Mouse (Mus musculus): ENCODE results near the gene Kcnmb1. TPM values are rescaled to one million over a fixed set of nuclear protein-coding genes. Genes with fewer than 3 reads are reported as not detected.

Kcnmb1 gene
- polyA plus RNA-seq (2014; fragmentation: Nextera tagmentation; extraction: Ambion mirVana): 0.10 and 0.22 TPM in 2 replicates

DNA sequence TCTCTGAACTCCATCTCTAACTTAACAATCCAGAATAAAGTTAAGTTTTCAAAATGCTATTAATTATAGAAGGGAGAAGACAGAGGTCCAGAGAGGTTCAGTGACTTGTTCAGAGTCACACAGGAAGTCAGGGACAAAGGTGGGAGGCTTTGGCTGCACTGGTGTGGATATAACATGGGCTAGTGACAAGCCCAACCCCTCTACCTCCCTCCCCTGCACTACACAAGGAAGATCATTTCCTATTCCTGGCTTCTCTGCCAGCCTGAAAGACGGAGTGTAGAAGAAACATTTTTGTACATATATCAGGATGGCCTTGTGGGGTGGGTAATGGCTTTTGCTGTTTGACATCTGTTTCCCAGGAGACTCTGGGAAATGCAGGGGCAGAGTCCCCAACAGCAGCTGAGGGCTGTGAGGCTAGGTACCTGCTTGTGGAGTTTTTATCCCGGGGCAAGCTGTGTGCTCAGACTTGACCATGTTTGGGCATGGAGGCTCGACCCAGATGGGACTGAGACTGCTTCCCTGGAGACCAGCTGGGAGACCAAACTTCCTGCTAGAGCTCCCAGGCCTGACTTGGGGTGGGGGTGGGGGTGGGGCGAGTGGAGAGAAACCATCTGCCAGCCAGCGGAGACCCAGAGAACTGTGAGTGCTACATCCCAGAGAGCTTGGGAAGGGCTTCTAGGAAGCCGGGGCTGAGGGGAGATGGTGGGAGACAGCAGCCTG, at the start of gene Kcnmb1:
TSS of gene Kcnmb1 (plus strand) at position 326 of the 720 bp plus-strand sequence.
- WGBS: 38% methylated on average over 6 of the region's 6 CpGs
- no peak within 1 kb of the TSS for H3K9ac ChIP-seq (replicated peaks; ENCODE audit: low read length)
- no peaks in the 10 kb centered on the region for H3K27me3 ChIP-seq (ENCODE audit: control insufficient read depth, insufficient read depth, low read length)
- H3K27ac ChIP-seq (replicated peaks; ENCODE audit: low read depth, low read length): no peak within 1 kb of the TSS
- H3K4me1 ChIP-seq (ENCODE audit: control insufficient read depth, insufficient read depth, low read length): no peaks in the 10 kb centered on the region
- H3K4me2 ChIP-seq (ENCODE audit: low read depth, low read length): no peak within 1 kb of the TSS
- no peaks in the 10 kb centered on the region for H3K36me3 ChIP-seq (replicated peaks; ENCODE audit: control insufficient read depth, insufficient read depth, low read depth, low read length)
- no peak within 1 kb of the TSS for H3K4me3 ChIP-seq (ENCODE audit: low read depth, low read length)
- no peaks in the 10 kb centered on the region for H3K9me3 ChIP-seq (replicated peaks; ENCODE audit: control insufficient read depth, low read length)
- ATAC-seq (replicated peaks; ENCODE audit: insufficient number of reproducible peaks, low FRiP score, low TSS enrichment, low read depth) (0 out of 2 replicates have a peak, but pooled peaks have one; percentile 36), DNase-seq (ENCODE audit: low spot score) (no peak)

DNA sequence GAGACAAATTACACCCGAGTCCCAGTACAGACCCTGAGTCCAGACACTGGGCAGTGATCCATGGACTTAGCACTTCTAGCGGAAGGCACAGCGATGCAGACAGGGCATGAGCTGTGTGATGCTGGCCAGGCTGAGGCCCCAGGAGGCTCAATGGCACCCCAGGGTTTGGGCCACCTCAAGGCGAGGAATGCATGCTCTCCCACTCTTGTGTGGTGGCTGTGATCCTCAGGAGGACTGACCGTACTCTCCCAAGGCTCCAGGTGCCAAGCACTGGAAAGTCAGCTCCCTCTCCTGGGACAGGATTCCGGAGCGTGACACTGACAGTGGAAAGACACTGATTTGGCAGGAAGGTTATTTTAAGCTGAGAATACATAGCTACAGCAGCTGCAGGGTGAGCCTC, 49.8 kb upstream of the Kcnmb1 start:
- Histone ChIP-seq H3K36me3 (replicated peaks; ENCODE audit: control insufficient read depth, insufficient read depth, low read depth, low read length) (no peaks in the 10 kb centered on the region), H3K9ac (replicated peaks; ENCODE audit: low read length) (no peak overlapping the region), H3K27ac (replicated peaks; ENCODE audit: low read depth, low read length) (no peak overlapping the region), H3K27me3 (ENCODE audit: control insufficient read depth, insufficient read depth, low read length) (no peaks in the 10 kb centered on the region), H3K4me1 (ENCODE audit: control insufficient read depth, insufficient read depth, low read length) (no peaks in the 10 kb centered on the region), H3K9me3 (replicated peaks; ENCODE audit: control insufficient read depth, low read length) (no peaks in the 10 kb centered on the region), H3K4me3 (ENCODE audit: low read depth, low read length) (no peak overlapping the region), H3K4me2 (ENCODE audit: low read depth, low read length) (no peak overlapping the region)
- ATAC-seq (replicated peaks; ENCODE audit: insufficient number of reproducible peaks, low FRiP score, low TSS enrichment, low read depth) (no peak), DNase-seq (ENCODE audit: low spot score) (no peak)
- 80% methylated on average over 7 of the region's 7 CpGs for WGBS

DNA sequence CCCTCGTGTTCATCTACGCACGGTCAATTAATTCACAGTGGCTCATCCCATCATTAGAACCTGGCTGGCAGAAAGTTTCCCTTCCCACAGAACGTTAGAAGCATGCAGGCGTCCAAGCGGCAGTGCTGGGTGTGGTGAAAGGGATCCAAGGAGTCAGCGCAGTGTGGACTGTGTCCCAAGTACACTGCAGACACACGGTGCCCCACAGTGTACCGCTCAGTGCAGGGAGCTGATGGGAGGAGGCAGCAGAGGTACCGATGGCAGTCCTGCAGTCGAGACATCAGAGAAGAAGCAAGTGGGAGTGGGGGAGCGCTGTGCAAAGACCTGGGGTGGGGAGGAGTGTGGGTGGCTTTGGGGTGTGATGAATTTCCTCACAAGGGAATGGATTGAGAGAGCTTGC, 48.6 kb upstream of the Kcnmb1 start:
- Histone ChIP-seq H3K9ac (replicated peaks; ENCODE audit: low read length) (no peak overlapping the region), H3K27ac (replicated peaks; ENCODE audit: low read depth, low read length) (no peak overlapping the region), H3K36me3 (replicated peaks; ENCODE audit: control insufficient read depth, insufficient read depth, low read depth, low read length) (no peaks in the 10 kb centered on the region), H3K4me1 (ENCODE audit: control insufficient read depth, insufficient read depth, low read length) (no peaks in the 10 kb centered on the region), H3K27me3 (ENCODE audit: control insufficient read depth, insufficient read depth, low read length) (no peaks in the 10 kb centered on the region), H3K4me2 (ENCODE audit: low read depth, low read length) (no peak overlapping the region), H3K4me3 (ENCODE audit: low read depth, low read length) (no peak overlapping the region), H3K9me3 (replicated peaks; ENCODE audit: control insufficient read depth, low read length) (no peaks in the 10 kb centered on the region)
- ATAC-seq (replicated peaks; ENCODE audit: insufficient number of reproducible peaks, low FRiP score, low TSS enrichment, low read depth) (no peak), DNase-seq (ENCODE audit: low spot score) (no peak)
- 82% methylated on average over 12 of the region's 12 CpGs for WGBS

DNA sequence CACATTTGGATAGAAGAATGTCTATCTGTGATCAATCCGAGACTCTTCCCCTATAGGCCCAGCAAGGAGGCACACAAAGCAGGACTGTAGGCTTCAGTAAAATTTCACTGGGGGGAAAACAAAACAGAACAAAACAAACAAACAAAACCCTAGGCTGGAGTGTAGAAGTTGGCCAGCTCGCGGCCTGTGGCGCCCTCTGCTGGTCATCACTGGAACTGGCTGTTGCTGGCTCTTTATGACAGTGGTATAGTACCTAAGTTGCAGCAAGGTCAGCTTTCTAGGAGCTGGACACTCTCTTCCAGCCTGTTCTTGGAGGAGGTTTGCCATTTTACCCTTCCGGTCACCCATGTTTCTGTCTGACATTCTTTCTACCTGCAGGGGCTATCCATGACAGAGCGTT, 45.2 kb upstream of the Kcnmb1 start:
- H3K9ac ChIP-seq (replicated peaks; ENCODE audit: low read length): no peak overlapping the region
- no peak overlapping the region for H3K4me3 ChIP-seq (ENCODE audit: low read depth, low read length)
- DNase-seq (ENCODE audit: low spot score) (peak; percentile 74), ATAC-seq (replicated peaks; ENCODE audit: insufficient number of reproducible peaks, low FRiP score, low TSS enrichment, low read depth) (no peak; the same call in 1 of the 2 replicates)
- H3K9me3 ChIP-seq (replicated peaks; ENCODE audit: control insufficient read depth, low read length): no peaks in the 10 kb centered on the region
- no peak overlapping the region for H3K27ac ChIP-seq (replicated peaks; ENCODE audit: low read depth, low read length)
- no peaks in the 10 kb centered on the region for H3K4me1 ChIP-seq (ENCODE audit: control insufficient read depth, insufficient read depth, low read length)
- no peak overlapping the region for H3K4me2 ChIP-seq (ENCODE audit: low read depth, low read length)
- WGBS: 21% methylated on average over 6 of the region's 6 CpGs
- no peaks in the 10 kb centered on the region for H3K36me3 ChIP-seq (replicated peaks; ENCODE audit: control insufficient read depth, insufficient read depth, low read depth, low read length)
- no peaks in the 10 kb centered on the region for H3K27me3 ChIP-seq (ENCODE audit: control insufficient read depth, insufficient read depth, low read length)

DNA sequence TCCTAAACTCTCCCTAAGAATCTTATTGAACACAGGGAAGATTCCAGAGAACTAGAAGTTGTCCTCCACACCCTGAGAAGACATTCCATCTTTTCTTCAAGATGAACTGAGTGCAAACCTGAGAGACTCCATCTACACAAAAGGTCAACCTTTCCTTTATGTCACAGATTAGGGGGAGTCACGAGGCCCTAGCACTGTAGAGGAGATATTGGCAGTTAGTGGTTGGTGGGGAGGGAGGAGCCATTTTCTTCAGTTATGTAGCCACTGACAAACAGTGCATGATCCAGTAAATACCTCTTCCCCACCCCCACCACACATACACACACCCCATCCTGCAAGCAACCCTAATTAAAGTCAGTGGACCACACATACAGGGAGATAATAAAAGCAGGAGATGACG, 44.4 kb upstream of the Kcnmb1 start:
- no peak for ATAC-seq (replicated peaks; ENCODE audit: insufficient number of reproducible peaks, low FRiP score, low TSS enrichment, low read depth)
- Histone ChIP-seq H3K4me2 (ENCODE audit: low read depth, low read length) (no peak overlapping the region), H3K9ac (replicated peaks; ENCODE audit: low read length) (no peak overlapping the region), H3K4me3 (ENCODE audit: low read depth, low read length) (no peak overlapping the region), H3K27ac (replicated peaks; ENCODE audit: low read depth, low read length) (no peak overlapping the region), H3K27me3 (ENCODE audit: control insufficient read depth, insufficient read depth, low read length) (no peaks in the 10 kb centered on the region), H3K9me3 (replicated peaks; ENCODE audit: control insufficient read depth, low read length) (no peaks in the 10 kb centered on the region), H3K36me3 (replicated peaks; ENCODE audit: control insufficient read depth, insufficient read depth, low read depth, low read length) (no peaks in the 10 kb centered on the region), H3K4me1 (ENCODE audit: control insufficient read depth, insufficient read depth, low read length) (no peaks in the 10 kb centered on the region)
- WGBS: 53% methylated on average over 2 of the region's 2 CpGs
- no peak for DNase-seq (ENCODE audit: low spot score)

DNA sequence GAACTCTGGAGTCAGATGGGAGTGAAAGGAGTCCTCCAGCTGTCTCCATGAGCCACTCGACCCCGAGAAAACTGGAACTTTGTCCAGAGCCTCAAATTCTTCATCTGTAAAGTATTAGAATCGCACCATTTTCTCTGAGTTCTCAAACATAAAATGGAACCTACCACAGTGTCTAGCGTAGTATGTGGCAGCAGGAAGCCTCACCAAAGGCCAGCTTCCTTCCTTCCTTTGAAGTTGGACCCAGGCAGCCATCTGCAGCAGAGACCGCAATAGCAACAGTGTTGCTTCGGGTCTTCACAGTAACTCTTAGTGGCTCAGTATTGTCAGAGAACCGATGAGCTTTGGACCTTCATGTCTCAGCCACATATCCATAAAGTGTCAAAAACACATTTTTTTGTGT, 43.0 kb upstream of the Kcnmb1 start:
- H3K4me3 ChIP-seq (ENCODE audit: low read depth, low read length): no peak overlapping the region
- DNase-seq (ENCODE audit: low spot score) (no peak), ATAC-seq (replicated peaks; ENCODE audit: insufficient number of reproducible peaks, low FRiP score, low TSS enrichment, low read depth) (no peak)
- 79% methylated on average over 7 of the region's 7 CpGs for WGBS
- H3K9me3 ChIP-seq (replicated peaks; ENCODE audit: control insufficient read depth, low read length): no peaks in the 10 kb centered on the region
- H3K36me3 ChIP-seq (replicated peaks; ENCODE audit: control insufficient read depth, insufficient read depth, low read depth, low read length): no peaks in the 10 kb centered on the region
- H3K4me1 ChIP-seq (ENCODE audit: control insufficient read depth, insufficient read depth, low read length): no peaks in the 10 kb centered on the region
- H3K27ac ChIP-seq (replicated peaks; ENCODE audit: low read depth, low read length): no peak overlapping the region
- H3K4me2 ChIP-seq (ENCODE audit: low read depth, low read length): no peak overlapping the region
- H3K9ac ChIP-seq (replicated peaks; ENCODE audit: low read length): no peak overlapping the region
- no peaks in the 10 kb centered on the region for H3K27me3 ChIP-seq (ENCODE audit: control insufficient read depth, insufficient read depth, low read length)

DNA sequence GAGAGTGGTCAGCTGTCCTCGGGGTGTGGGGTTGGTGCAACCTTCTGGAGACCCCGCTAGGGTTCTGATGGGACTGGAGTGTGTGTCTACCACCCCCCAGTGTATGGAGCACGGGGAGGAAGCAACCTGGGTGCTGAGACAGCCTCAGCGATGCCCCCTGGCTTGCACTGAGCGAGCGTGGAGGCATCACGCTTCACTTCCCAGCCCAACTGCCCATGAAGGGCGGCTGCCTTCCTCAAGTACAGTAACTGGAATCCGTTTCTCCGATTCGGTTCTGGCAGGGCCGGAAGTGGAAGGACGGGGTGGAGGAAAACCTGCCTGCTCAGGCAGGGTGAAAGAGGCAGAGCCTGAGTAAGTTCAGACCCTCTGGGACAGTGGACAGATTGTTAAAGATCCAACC, 41.4 kb upstream of the Kcnmb1 start:
- WGBS: 74% methylated on average over 13 of the region's 13 CpGs
- no peaks in the 10 kb centered on the region for H3K27me3 ChIP-seq (ENCODE audit: control insufficient read depth, insufficient read depth, low read length)
- no peak for ATAC-seq (replicated peaks; ENCODE audit: insufficient number of reproducible peaks, low FRiP score, low TSS enrichment, low read depth)
- no peak overlapping the region for H3K4me2 ChIP-seq (ENCODE audit: low read depth, low read length)
- no peaks in the 10 kb centered on the region for H3K4me1 ChIP-seq (ENCODE audit: control insufficient read depth, insufficient read depth, low read length)
- no peak overlapping the region for H3K9ac ChIP-seq (replicated peaks; ENCODE audit: low read length)
- DNase-seq (ENCODE audit: low spot score): no peak
- H3K27ac ChIP-seq (replicated peaks; ENCODE audit: low read depth, low read length): no peak overlapping the region
- H3K9me3 ChIP-seq (replicated peaks; ENCODE audit: control insufficient read depth, low read length): no peaks in the 10 kb centered on the region
- no peaks in the 10 kb centered on the region for H3K36me3 ChIP-seq (replicated peaks; ENCODE audit: control insufficient read depth, insufficient read depth, low read depth, low read length)
- H3K4me3 ChIP-seq (ENCODE audit: low read depth, low read length): no peak overlapping the region

DNA sequence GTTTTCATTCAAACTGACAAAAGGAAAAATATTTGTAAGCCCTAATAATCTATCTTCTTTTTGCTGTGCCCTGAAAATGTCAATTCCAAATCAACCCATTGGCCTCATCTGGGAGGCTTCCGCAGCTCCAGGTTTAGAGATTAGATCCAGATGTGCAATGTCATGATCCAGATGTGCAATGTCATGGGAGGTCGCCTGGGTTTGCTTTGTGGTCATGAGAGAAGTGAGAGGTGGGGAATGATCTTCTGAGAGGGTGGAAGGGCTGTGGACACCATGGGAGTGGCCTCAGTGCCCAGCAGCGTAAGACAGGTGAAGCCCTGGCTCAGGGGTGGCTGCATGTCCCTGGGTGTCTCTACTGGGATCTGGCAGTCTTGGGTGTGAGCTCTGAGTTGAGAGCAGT, 39.8 kb upstream of the Kcnmb1 start:
- 32% methylated on average over 3 of the region's 3 CpGs for WGBS
- Histone ChIP-seq H3K27ac (replicated peaks; ENCODE audit: low read depth, low read length) (no peak overlapping the region), H3K36me3 (replicated peaks; ENCODE audit: control insufficient read depth, insufficient read depth, low read depth, low read length) (no peaks in the 10 kb centered on the region), H3K4me1 (ENCODE audit: control insufficient read depth, insufficient read depth, low read length) (no peaks in the 10 kb centered on the region), H3K4me2 (ENCODE audit: low read depth, low read length) (no peak overlapping the region), H3K4me3 (ENCODE audit: low read depth, low read length) (no peak overlapping the region), H3K9ac (replicated peaks; ENCODE audit: low read length) (no peak overlapping the region), H3K9me3 (replicated peaks; ENCODE audit: control insufficient read depth, low read length) (no peaks in the 10 kb centered on the region), H3K27me3 (ENCODE audit: control insufficient read depth, insufficient read depth, low read length) (no peaks in the 10 kb centered on the region)
- peak; percentile 55 for DNase-seq (ENCODE audit: low spot score)
- no peak for ATAC-seq (replicated peaks; ENCODE audit: insufficient number of reproducible peaks, low FRiP score, low TSS enrichment, low read depth)
